Mouse (Mus musculus) cerebellum, postnatal 10 days (tissue): ENCODE measurements around the gene Hoxd1.

Experiments
- DNase-seq, 2 experiments: peaks; one replicate each; pipeline ENCODE4 v3.0.0; 2021; ENCODE audit warnings: mixed read lengths in 2 of 2

The Hoxd1 gene

DNA sequence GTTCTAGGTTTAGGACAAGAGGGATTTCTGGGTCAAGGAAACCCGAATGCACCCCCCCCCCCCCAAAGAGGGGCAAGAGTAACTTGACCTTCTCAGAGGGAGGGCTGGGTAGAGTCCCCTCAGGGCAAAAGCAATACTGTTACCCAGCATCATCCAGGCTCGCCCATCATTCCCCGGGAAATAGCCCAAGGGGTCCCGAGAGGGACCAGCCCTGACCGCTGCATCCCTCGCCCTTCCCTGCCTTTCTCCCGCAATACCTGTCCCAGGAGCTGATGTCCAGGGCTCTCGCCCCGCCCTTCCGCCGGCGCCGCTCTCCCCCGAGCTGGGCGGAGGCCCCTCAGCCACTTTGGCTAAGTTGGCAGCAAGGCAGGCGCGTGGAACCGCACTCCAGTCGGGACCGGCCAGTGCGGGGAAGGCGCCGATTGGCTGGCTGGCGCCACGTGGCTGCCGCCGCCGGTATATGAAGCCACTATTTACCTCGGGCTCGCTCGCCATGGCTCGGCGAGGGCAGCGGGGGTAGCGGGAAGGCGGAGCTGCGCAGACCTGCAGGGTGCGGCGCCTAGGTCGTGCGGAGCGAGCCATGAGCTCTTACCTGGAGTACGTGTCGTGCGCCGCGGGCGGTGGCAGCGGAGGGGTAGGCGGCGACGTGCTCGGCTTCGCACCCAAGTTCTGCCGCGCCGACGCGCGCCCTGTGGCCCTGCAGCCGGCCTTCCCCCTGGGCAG is at the start of gene Hoxd1:
Gene Hoxd1 (plus strand): TSS at position 459 of the 723 bp plus-strand sequence.
- DNase-seq, result peak; percentile 50

DNA sequence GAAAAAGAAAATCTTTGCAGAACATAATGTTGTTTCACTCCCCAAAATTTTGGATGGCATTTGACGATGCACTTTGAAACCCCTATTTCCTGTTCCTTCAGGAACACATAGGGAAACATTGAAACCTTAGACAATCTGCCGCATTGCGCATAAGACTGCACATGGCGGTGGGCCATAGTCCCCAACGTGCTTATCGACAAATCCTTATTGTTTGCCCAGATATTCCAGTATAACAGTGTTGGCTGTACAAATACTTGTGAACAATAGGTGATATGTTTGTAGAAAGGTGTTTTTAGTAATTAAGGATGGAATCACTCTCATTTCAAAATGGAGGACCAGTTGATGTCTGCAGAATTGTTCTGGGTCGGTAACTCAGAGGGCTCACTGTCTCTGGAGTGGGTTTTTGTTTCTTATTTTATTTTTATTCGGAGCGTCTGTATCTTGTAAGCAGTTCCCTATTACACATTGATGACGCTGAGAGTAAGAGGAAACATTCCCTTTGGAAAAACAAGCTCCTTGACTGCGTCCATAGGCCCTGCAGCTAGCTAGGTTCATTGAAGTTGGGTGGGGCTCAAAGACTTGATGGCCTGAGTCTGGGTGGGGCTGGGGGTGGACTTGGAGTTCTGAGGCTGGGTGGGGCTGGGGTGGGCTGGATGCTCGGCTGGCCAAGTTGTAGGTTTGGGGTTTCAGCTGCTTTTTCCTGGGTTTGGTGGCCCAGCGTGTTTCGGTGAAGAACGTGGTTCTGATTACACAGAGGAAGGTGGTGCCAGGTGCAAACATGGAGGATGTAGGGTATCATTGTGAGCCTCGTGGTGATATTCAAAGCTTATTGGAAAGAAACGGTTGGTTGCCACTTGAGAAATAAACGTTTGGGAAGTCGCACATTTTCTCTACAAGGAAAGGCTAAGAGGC is 49.3 kb upstream of the Hoxd1 start:
- peak in 1 of 2 experiments; percentile 20 for DNase-seq

DNA sequence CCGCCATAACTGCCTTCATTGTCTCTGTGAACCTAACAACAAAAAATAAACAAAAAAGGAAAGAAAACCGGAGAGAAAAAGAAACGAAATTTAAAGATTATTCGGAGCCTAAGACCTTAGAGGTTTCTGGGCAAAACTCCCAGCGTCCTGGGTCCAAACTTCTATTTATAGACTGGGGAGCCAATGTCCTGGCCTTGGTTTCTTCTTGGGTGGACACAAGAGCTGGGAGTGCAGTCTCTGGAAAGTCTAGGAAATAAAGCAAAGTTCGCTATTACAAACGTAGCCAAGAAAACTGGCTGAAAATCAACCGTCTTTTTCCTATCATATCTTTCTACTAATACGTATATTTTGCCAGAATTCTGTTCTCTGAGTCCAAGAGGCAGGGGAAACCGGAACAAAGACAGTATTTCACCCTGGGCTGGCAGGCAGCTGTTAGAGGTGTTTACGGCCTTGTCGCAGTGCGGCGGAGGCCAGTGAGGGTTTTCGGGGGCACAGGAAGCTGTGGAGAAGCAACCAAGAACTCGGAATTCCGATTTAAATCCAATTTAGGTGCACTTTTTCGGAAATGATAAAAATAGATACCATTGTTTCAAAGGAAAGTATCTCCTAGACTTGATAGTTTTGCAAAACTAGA is 48.5 kb upstream of the Hoxd1 start:
- peak in 1 of 2 experiments; percentile 3 for DNase-seq

DNA sequence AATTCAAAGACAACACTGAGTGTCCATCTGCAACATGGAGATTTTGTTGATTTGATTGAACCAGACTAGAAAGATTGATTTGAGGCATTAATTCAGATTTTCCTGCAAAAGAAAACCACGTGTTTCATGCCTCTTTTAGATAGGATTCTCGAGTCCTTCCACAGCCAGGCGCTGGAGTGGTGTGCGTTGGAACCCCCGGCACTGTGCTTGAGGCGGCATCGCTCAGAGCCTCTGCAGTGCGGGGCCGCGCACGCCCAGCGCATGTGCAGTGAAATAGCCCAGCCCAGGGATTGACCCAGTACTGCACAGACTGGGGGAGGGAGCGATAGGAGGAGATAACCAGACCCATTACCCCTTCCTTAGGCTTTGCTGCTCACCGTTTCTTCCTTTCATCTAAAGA is 47.9 kb upstream of the Hoxd1 start:
- peak in 1 of 2 experiments; percentile 14 for DNase-seq

DNA sequence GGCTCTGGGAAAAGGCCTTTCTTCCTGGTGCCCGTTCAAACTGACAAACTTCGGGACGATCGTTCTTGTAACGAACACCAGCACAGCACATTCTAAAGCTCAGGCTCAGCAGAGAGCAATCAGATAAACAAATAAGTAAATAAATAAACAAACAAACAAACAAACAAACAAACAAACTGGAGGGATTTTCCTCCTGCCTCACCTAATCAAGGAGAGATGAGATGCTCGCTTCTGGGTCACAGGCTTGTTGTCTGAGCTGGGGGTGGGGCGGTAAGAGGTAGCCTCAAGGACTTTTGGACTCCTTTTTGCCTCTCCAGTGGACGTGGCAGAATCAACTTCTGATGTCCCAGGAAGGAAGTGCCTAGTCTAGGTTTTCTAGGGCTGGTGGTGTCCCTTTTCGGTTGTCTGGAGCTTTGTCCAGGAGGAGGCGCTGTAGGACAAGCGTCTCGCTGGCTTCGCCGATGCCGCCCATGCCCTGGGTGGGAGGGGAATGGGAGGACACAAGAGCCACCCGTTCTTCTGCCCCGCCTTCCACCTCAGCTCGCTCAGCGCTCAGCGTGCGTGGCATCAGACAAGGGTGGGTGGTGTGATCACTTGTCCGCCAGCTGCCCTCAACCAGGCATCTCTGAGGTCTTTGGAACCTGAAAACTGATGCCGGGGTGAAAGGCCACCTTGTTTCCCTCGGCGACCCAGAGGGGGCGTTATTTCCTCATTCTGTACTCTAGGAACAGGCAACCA is 47.1 kb upstream of the Hoxd1 start:
- peak; percentile 93 to 97 for DNase-seq

DNA sequence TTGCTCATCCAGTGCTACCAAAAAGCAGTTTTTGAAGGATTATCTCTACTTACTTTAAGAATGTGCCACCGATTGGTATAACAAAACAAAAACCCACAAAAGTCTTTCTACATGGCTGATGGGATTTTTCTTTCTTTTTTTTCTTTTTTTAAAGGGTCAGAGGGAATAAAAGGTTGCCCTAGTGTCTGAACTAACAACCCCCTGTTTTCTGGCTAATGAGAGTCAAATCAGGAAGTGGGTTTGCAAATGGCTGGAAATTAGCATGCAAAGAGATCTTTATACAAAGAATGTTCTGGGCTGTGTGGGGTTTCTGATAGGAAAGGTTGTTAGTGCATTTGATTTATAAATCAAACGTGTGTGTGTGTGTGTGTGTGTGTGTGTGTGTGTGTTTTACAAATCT is 42.4 kb upstream of the Hoxd1 start:
- no peak for DNase-seq

DNA sequence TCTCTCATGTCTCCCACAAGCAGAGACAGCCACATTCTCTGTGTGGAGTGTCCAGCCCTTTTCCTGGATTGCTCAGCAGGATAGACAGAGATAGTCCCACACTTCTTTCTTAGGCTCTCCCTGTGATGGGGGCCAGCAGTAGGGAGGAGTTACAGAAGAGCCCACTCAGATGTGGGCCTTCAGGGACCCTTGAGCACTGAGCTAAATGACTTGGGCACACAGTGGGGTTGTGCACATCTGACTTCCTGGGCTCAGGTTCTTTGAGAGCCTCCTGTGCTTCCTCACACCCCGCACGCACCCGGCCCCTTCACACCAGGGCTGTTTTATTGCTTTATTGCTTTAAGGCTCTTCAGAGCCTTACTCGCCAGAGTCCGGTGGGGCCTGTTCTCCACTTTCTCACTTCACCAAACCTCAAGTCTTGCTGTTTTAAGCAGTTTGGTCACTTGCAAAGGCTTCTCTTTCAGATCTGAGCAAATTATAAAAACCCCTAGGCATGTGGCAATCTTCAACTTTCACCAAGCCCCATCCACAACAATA is 41.8 kb upstream of the Hoxd1 start:
- no peak for DNase-seq

DNA sequence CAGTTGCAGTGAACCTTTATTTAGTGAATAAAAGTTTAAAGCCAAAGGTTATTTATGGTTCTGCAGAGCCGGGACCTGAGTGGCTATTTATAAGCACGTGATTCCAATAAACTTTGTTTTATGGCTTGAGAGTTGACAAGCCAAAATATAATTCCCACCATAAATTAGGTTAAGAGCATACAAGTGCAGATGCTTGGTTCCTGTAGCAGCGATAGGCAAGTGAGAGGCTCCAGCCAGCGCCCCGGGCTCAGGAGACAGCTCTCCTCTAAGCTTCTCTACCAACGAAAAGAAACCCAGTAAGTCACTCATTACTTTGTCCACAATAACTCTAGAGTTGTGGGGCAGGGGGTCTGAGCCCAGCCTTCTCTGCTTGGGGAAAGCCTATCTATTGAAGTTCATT is 40.9 kb upstream of the Hoxd1 start:
- DNase-seq, result no peak

DNA sequence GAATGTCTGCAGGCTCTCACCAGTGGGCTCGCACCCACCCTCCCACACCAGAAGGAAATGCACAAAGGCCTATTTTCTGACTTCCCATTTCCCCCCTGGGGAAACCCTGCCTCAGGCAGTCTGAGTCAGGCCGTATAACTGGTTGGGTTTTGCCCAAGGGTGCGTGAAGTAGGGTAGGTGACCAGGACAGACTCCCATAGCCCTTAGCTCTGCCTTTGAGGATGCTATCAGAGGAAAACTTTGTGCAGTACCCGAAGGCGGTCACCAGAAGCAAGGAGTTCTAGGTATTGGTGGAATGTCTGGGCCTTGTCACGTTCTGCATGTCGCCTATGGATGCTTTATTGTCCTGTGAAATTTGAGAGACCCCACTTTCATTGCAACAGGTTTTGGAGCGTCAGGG is 39.8 kb upstream of the Hoxd1 start:
- DNase-seq, result no peak

DNA sequence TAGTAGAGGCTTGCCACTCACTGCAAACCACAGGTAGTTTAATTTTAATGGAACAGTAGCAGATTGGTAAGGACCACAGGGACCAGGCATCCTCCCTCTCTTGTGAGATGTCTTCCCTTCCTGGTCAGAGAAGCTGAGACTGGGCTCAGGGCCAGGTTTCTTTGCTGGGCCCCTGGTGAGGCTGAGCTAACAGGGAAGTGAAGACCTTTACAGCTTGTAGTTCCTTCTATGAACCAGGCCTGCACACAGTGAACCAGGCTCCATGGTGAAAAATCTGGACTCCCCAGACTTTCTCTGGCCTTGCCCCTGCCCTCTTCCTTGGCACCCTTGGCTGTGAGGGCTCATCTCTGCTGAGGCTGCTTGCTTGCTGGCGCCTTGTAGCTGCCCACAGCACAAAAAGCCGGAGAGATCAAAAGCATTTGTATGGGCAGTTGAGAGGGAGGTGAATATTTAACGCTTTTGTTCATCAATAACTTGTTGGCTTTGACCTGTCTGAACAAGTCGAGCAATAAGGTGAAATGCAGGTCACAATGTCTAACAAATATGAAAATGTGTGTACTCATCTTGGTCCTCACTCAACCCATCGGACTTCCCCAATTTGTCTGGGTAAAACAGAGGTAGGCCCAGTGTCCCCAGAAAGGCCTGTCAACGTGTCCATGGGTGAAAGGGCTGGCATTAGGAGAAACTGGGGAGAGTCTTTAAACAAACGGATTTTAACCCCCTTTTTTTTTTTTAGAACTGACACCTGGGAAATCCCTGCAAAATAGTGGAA is 38.4 kb upstream of the Hoxd1 start:
- DNase-seq, result peak in 1 of 2 experiments; percentile 22

DNA sequence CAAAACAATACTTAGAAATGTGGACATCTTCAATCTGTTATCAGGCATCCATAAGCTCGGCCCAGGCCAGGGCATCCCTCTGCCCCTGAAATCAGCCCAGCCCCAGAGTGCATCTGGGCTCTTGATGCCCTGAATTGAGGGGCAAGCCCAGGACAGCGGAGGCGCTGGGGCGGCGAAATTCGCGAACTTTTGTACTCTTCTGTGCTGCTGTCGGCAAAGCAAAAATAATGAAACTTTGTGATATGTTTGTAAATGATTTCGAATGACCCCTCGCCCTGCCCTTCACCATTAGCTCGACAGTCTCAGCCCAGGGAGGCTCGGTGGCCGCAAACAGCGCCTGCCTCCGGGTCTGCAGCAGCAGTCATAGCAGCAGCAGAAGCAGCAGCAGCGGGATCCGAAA is 37.6 kb upstream of the Hoxd1 start:
- peak in 1 of 2 experiments; percentile 19 for DNase-seq

DNA sequence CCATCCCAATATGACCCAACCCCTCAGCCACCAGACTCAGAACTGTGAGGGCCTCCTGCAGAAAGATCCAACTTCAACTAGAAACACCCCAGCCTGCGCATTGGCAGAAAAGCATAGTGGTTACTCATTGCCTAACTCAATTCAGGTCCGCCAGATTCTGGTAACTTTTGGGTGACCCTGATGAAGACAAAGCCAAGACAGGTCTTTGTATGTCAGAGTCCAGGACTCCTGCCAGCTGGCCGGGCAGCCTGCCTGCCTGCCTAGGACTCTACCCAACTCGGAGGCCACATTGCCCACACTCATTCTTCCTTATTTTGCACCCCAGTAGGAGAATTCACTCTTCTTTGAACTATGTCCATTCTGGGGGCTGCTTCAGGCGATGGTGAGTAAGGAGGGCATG is 36.2 kb upstream of the Hoxd1 start, which contains the start of gene Gm28230:
Gene Gm28230 (plus strand): TSS at position 178 of the 400 bp plus-strand sequence.
- DNase-seq, result peak in 1 of 2 experiments; percentile 47

DNA sequence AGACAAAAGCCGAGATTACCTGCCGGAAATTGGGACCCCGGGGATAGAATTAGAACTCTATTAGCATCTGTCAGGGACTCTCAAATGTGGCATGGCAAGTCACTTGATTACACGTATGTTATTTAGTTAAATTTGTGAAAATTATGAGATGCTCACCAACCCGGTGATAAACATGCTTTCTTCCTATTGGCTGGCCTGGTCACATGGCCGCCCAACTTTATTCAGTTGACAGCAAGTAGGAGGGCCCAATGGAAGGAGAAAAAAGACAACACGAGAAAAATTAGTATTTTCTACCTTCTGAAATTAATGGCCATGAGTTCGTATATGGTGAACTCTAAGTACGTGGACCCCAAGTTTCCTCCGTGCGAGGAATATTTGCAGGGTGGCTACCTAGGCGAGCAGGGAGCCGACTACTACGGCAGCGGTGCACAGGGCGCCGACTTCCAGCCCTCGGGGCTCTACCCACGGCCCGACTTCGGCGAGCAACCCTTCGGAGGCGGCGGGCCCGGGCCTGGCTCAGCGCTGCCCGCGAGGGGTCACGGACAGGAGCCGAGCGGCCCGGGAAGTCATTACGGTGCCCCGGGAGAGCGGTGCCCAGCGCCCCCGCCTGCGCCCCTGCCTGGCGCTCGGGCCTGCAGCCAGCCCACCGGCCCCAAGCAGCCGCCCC is 35.7 kb upstream of the Hoxd1 start:
- DNase-seq, result peak in 1 of 2 experiments; percentile 7

DNA sequence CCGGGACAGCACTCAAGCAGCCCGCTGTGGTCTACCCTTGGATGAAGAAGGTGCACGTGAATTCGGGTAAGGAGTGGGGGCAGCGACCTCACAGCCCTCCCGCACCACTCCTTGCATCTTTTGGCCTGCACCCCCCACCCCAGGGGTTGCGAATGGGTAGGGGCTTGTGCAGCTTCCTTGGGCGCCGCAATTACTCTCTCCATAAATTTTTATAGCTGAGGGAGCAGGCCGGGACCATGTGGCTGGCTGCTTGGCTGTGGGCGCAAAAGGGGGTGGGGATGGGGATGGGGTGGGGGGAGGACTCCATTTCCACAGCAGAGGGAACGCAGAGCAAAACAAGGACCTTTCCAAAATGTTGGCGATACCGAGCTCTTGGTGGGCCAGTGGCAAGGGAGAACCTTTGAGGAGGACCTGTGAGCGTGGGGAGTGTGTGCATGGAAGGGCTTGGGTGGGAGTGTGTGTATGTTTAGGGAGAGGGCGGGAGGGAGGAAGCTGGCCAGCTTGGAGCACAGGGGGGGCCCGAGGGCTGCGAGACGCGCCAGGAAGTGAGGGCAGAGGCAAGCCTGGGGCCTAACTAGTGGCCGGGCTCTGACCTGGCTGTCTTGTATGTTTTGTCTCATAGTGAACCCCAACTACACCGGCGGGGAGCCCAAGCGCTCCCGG is 35.0 kb upstream of the Hoxd1 start:
- DNase-seq, result no peak

DNA sequence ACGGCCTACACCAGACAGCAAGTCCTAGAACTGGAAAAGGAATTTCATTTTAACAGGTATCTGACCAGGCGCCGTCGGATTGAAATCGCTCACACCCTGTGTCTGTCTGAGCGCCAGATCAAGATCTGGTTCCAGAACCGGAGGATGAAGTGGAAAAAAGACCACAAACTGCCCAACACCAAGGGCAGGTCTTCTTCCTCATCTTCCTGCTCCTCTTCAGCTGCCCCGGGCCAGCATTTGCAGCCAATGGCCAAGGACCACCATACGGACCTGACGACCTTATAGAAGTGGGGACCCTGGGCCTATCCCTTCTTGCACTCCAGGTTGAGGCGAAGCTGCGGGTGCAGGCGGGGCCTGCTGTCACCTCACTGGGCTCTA is 34.5 kb upstream of the Hoxd1 start:
- no peak for DNase-seq

DNA sequence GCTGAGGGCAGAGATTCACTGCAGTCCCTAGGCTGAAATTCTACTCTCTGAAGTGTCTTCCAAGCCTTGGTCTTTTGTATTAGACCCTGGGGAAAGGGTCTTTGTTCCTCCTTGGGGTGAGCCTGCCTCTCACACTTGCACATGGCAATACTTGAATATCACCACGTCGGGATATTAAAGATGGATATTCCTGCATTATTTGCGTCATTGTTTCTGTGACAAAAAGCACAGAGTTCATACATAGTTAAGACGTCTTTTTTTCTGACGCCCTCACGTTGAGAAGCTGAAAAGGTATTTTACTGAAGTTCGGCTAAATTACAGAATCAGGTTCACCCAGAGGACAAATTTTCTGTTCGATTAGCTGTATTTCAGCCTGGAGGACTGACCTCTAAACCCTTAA is 32.4 kb upstream of the Hoxd1 start:
- no peak for DNase-seq

DNA sequence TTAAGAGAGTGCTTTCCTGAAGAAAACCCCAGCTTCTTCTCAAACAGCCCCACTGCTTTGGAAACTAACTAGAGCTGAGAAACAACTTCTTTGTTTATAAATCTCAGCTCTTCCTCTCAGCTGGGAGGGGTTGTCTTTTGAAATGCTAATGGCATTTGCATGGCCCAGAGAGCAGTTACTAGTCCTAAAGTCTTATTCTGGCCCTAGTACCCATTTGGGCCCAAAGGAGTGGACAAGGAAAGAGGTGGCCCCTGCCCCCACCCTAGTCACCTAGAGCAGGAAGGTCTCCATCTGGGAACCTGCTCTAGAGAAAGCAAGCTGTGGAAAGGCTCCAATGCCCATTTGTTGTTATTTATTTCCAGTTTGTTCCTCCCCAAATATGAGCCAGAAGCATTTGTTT is 31.7 kb upstream of the Hoxd1 start:
- DNase-seq, result no peak

DNA sequence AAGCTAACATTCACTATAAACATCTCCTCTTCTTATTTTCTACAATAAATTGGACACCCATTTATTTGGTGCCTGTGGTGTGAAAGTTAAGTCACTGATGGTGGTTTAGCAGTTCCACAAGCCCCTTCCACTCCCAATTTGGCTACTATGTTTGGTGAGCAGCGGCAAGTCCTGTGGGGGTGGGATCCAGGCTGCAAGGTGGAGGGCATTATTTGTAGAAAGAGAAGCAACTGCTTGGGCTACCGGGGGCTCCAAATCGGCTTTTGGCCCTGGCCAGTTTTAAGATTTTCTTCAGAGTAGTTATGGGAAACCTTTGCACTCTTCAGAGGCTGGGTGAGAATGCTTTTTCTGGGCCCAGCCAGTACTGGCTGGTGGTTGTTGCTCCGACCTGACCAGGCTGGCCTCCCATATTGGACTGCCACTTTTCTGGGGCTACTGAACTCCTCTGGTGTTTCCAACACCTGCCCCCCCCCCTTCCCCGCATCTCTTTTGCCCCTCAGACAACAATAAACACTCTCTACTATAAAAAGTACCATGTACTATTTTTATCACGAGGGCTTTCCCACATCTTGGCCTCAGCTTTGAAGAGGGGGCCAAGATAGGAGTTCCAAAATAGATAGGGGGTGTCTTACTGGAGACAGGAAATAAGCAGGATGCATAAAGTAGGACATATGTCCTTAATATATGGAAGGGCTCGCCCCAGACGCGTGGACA is 30.8 kb upstream of the Hoxd1 start:
- peak in 1 of 2 experiments; percentile 9 for DNase-seq

DNA sequence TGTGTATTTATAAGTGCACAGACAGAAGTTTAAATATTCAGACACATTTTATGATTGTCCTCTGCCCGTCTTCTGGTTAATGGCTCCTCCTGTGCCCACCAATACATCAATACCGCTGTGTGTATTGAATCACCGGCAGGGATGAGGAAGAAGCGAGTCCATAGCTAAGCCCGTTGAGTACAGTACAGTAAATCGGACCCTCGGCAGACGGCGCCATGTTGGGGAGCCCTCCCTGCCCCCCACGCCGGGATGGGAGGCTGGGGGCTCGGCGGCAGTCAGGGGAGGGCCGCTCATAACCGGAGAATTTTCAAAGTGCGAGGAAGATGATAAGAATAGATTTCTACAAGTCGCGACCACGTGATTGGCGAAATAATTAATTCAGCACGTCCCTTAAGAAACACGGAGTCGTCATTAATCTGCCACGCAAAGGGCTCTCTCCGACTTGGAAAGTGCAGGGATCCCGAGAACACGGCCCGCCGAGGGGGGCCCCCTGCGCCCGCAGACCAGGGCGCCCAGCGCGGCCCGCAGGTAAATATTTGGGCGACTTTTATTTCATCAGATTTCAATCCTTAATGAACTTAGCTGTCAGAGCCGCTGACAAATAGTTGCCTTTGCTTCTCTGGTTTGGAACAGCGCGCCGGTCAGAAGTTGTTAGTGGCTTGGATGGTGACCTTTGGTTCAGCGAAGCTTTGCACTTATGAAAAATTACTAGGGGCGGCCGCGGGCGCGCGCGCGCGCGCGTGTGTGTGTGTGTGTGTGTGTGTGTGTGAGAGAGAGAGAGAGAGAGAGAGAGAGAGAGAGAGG is 30.1 kb upstream of the Hoxd1 start:
- peak; percentile 6 to 16 for DNase-seq
